Mouse (Mus musculus) CD4-positive, CD25-positive, alpha-beta regulatory T cell, adult 4 months (primary cell): ENCODE results near the gene Fam89b. TPM values are rescaled to one million over a fixed set of nuclear protein-coding genes. Genes with fewer than 3 reads are reported as not detected.

Source experiments
- ATAC-seq: one replicate; pipeline ENCODE4 v1.8.0; 2017
- polyA plus RNA-seq, 2 experiments: library from polyadenylated mRNA; unstranded; fragments of 100-300 nt; shearing (Covaris generic); gene quantifications; one replicate each; pipeline ENCODE4 v1.2.1; 2017

Gene Fam89b
- polyA plus RNA-seq, 2 experiments from 2014 or later: 43.5 to 55.3 TPM

DNA sequence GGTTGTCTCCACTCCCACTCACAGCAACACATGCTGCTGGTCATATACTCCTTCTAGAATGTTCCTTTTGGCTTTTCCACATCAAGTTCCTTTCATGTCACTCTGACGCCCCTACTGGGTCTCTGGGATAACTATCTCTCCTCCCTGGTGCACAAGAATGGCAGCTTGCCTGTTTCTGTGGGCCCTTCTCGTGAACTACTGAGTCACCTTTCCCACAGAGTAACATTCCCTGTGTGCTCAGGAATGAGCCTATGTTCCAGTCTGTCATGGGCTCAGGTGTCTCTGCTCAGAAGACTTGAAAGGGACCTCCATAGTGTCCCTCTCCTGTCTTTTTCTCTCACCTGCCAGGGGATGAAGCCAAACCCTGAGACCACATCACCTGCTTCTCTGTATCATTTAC is 10.0 kb upstream of the Fam89b start:
- no peak for ATAC-seq

DNA sequence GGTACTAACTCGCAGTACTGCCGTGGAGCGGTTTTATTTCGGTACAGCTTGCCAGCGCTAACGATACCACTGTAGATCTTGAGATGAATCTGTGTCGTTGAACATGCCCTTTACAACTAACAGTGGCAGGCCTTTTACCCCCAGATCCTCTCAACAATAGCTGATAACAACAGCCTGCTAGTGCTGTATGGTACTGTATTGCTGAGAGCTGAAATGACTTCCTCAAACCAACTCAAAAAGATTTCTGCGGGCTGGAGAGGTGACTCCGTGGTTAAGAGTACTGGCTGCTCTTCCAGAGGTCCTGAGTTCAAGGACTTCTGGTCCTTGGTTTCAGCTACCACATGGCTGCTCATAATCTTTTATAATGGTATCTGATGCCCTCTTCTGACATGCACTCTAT is 4.9 kb upstream of the Fam89b start:
- no peak for ATAC-seq

DNA sequence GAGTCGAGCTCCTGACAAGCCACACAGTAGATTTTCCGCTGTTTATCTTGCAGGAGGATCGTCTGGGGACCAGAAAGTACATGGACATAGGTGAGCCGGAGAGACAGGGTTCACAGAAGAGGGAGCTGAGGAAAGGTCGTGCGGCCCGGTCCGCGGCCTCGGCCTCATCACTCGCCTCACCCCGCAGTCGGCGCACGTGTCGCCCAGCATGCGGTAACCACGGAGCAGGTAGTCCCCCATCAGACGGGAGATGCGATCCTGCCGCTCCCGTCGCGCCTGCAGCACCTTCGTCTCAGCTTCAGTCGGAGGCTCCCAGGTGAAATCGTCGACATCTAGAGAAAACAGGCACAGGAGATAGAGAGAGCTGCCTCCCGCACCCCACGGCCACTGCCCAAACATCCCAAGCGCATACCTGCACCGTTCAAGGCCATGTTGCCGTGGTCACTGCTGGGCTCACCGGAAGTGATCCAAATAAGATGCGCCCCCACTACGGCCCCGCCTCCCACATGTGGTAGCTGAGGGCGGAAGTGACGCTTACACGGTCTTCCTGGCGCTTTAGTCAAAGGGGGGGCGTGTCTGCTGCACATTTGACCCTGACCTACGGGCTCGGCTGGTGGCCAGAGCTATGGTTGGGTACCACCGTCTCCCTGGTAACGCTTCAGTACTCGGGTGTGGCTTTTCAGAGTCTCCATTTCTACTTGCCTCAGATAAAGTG is 2.0 kb upstream of the Fam89b start:
- ATAC-seq: peak; percentile 48

DNA sequence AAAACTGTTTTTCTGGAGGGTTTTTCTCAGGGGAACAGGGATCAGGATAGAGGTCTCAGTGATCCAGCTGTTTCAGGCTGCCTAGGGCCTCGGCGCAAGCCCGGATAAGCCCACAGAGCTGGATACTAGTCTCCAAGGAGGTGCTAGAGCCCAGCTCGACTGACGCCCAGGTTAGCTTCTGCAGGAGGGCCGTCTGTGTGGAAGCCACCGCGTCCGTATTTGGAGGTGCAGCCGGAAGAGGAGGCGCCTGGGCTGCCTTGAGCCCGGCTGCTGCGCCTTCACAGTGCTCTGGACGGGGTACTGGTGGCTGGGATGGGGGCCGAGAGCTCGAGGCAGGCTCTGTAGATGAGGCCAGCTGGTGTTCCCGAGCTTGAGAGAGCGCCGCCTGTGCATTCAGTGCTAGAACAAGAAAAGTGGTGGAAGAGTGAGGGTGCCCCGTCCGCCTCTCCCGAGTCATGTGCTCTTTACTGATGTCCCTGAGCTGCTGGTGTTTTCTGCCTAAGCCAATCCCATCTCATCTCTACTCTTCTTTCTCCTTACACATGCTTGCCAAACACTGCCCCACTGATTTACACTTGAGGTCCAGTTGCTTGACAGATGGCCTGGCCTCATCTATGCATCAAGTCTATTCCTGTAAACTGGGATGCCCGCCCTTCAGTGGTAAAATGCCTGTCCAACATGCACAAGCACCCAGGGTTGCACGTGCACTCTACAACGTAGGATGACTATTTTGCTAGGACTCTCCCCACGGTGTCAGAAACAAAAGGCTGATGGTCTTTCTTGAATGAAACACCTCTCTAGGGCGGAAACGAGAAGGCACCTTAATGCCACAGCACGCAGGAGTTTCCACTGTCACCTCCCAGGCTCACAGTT is 1.1 kb upstream of the Fam89b start:
- no peak for ATAC-seq

DNA sequence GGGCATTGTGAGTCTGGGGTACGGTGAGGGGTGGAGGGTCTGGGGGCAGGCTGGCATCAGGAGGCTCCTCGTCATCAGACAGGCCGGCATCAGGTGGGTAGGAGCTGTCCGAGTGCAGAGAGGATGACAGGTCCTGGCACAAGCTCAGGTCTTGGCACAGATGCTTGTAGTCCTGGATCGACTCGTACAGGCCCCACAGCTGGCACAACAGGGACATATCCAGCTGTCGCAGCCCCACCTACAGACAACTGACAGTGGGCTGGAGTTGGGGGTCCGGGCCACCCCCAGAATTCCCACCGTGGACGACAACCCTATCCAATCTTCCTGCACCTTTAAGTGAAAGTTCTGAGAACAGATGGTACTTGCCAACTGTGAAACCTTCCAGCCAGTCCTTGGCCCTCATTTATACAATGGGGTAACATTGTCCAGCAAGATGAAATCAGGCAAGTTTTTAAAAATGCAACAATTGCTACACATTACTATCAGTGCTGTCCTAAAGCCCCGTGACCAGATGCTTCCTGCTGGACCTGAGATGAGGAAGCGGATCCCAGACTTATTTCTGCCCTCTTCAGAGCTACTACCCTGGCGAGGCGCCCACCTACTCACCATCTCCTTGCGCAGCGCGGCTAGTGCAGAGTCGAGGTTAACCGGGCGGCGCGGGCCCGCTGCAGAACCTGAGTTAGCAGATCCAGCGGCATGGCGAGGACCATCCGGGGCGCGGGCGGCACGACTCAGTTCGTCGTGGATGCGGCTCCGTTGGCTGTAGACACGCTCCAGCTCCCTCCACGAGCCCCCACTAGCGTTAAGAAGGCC is 616 bp downstream of the Fam89b start:
- no peak for ATAC-seq

DNA sequence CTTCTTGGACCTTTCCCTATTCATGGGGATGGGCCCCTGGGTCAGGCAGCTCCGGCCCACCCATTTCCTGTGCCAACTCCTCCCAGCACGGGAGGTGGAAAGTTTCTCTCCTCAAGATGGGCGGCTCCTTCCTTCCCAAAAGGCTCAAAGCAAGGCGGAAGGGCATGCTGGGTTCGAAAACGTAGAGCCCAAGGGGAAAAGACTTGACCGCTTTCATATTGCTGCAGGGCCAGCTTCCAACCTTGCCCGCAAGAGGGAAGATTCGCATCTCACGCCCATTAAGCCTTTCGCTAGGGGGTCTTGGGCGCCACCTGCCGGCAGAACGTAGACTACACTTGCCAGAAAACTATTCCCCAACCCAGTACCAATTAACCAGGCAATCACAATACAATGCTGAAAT is 1.8 kb downstream of the Fam89b start:
- peak; percentile 17 for ATAC-seq

DNA sequence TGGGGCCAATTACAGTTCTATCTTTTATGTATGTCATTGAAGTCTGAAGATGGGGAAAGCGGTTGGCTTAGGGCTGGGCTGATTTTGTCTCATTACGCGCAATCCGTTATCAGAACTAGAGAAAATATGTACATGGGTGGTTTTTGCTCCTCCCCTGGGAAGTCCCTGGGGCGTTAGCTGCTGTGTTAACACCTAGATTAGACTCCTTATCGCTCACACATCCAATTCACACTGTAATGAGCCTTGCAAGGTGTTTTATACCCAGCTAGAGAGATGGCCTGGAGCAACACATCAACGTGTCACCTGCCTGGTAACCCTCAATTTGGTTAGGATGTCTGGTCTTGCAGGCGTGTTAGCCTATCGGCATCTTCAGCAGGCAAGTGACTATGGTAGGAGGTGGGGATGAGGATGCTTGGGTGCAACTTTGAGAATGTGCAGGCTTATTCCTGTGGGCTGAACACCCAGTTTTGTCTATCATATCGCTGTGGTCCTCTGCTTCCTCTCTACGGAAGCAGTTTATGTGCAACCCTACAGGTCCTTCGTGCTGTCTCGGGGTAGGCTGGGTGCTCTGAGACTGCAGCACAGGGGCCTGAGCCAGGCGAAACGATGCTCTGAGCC is 2.4 kb downstream of the Fam89b start:
- ATAC-seq: peak; percentile 68

DNA sequence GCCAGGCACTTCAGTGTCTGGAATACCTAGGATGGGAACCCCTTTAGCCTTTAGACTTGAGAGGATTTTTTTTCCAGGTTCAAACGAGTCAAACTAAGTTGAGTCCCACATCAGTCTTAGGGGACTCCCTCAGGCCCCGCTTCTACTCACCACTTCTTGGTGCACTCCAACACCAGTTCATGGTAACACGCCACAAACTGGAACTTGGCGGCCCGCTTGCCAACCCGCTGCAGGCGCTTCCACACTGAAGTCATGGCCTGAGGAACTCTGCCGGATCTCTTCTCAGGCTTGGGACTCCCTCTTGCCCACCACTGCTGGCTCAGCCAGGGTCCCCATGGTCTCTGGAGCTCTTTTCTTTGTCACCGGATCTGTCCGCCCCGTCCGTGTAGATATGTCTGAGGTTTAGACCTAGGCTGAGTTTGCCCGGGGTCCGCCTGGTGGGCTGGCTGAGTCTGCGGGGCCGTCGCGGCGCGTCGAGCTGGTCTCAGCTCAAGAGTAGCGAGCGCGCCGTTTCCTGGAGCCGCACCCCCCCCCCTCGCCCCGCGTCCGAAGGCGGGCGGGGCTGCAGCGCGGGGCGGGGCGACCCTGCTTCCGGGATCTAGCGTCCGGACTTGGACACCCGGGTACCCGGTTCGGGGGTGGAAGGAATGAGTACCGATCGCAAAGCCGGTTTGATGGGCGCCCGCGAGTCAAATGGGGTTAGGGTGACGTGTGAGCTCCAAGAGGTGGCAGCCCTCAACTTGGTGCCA is 3.5 kb downstream of the Fam89b start, which contains the start of gene Ehbp1l1:
Ehbp1l1 (minus strand) TSS at position 551 of the 749 bp plus-strand sequence.
- peak; percentile 28 for ATAC-seq

DNA sequence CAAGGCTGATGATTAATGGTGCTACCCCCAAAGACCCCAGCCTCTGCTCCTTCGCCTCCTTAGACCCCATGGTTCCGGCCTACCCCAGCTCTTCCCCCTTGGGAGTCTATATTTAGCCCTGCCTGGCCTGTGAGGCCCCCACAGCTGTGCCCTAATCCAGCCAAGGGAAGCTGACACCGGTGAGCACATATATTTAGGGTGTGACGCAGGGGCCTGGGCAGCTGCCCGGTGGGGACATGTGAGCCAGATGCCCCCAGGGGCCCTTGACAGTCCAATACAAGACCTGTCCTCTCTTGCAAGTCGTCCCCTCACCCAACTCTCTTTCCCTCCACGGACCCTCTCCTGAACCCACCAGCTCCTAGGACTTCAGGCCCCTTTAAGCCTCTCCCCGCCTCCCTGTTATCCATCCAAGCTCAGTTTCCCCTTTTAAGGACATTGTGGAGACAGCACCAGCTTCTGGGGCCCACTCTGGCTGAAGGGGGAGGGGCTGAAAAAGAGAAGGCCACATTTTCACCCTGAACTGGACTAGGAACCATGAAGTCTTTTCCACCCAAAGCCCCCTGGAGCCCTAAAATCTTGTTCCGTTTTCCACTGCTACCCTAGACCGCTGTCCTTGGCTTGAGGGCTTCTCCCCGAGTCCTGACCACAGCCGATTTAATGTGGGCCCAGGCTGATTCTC is 4.3 kb downstream of the Fam89b start:
- no peak for ATAC-seq

DNA sequence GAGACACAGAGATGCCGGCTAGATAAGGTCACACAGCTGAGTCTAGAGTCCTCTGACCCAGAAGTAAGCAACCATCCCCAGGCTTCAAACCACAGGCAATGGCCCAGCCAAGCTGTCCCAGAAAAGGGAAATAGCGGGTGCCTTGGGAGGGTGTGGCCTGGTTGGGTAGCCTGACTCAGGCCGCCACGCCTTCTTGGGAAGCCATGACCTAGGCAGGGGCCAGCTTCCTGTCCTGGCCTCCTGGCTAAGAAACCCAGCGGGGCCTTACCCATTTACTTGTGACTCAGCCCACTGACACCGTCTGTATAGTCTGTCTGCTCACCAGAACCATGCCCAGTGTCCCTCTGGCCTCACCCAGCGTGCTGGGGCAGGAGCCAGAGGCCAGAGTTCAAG is 4.9 kb downstream of the Fam89b start:
- ATAC-seq: no peak

DNA sequence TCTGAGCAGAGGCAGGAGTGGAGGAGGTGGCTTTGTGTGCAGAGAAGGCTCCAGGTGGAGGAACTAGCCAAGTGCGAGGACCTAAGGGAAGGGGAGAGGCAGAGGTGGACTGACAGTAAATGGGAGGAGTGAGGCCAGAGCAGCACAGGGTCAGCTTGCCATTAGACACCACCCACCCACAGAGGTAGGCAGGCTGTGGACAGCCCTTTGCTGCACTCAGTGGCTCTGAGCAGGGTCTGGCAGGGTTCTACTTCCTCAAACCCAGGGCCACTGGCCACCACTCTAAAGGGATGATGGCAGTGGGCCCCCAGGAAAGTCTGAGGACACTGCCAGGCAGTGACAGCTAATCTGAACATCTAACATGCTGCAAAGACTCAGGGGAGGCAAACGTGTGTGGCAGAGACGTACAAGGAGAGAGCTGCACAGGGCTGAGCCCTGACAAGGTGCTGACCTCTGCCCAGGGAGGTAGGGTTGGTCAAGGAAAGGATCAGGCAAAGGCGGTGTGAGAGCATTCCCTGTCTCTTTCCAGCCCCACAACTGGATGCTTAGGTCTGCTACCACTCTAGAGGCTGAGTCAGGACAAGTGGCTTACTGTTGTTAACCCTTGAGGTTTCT is 5.4 kb downstream of the Fam89b start:
- ATAC-seq: no peak

DNA sequence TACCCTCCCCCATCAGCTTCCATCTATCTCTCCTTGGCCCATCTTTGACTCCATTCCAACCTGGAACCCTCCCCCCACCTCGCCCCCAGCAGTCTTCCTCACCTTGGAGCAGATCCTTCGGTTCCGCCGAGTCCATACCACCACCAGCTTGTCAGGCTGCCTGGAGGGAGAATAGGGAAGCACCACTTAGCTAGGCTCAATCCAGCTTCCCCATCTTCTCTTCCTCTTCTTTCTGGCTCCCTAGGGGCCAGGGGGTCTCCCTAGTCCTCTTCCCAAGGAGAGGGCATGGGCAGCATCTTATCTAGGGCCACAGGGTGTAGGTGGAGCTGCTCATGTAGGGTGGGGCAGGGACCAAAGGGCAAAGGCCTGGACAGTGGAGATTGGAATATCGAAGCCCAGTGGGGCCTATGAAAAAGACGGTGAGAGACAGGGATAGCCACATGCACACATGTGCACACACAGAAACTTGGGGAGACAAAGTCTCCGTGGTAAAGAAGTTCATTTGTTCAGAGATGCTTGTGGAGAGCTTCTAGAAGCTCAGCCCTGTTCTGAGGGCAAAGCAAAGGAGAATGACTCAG is 6.5 kb downstream of the Fam89b start:
- no peak for ATAC-seq

DNA sequence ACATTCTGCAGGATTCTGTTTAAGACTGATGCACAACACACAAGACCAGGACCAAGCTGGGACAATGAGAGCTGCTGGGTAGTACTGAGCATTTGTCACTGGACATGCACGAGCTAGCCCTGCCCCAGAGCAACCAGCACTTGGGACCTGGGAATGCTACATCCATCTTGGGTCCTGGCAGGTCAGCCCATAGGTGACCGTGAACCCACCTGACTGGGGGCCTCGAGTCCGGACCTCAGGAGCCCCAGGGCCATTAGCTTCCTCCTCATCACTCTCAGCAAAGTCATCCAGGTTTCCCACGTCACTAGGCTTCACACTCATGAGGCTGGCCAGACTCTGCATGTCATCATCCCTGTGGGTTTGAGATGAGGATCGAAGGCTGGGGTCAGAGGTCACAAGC is 8.2 kb downstream of the Fam89b start:
- no peak for ATAC-seq

DNA sequence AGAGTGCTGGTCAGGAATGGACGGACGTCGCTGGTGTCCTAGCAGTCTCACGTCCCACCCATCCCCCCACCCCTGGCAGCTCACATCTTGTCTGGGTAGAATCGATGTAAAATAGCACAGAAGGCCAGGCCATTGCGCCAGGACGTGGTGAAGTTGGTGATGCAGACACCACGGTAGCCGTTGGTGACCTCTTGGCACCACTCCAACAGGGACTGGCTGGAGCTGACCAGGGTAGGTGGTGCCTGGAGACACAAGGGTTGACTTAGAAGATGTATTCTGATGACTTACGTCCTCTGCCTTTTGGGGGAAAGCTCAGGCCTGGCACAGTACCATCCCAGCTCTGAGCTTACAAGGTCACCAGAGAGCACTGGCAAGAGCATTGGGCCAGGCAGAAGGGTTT is 12.5 kb downstream of the Fam89b start:
- no peak for ATAC-seq

DNA sequence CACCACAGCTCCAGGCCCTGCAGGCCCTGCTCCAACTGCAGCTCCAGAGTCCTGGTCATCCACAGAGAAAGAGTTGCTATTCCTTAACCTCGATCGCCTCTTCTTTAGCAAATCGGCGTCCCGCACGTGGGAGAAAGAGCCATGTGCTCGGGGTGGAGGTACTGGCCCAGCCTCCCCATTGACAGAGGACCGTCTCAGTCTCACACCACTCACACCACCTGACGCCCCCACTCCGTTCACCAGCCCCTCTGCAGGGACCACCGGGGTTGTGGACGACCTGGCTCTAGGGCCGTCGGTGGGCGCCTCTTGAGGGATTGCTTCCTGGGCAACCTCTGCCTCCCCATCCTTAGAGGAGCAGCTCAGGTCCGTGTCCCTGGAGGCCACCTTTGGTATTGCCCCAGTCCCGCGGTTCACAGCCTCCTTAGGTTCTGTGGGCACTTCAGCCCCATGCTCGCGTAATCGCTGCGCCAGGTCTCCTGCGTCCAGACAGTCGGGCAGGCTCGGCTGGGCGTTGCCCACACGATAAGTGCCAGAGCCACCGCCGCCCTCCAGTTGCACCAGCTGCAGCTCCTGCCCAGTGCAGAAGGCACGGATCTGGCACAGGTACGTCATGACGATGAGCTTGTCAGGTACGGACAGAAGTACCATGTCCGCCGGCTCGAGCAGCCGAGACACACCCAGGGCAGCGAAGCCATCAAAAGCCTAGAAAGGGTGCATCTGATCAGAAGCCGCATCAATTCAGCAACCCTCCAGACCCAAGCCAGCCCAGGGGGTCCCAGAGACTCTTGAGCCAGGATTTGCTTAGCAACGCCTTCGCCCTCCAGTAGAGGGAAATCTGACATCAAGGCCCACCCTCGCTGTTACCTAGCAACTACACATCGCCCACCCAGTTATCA is 13.4 kb downstream of the Fam89b start:
- ATAC-seq: no peak

DNA sequence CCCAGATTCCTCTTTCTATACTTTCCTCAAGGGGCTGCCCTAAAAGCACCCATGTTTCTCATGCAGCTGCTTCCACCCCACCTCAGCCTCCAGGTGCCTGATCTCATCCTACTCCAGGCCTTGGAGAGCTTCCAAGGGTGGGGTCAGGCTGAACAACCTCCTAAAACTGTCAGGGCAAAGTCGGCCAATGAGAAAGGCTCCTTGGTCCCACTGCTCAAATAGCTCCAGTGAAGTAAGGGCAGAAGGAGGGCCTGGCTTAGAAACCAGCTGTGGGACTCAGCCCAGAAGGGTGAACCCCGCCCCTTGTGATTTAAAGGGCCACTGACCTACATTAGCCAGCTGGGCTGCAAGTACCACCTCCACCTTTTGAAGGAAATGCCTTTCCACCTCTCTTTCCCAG is 15.7 kb downstream of the Fam89b start:
- no peak for ATAC-seq

DNA sequence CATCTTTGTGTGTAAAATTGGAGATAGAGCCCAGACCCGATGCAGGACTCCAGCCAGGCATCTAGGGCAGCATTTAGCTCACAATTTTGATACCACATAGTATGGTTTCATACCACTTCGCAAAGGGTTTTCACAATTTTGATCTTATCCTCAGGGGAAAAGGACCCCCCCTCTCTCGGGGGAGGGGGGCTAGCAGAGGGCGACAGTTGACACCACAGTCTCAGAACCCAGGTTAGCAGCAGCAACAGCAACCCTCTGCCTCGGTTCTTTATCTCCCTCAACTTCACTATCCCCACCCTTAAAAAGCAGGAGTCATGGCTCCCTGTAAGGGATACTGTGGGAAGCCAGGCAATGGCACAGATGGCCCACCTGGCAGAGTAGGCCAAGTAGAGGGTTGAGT is 16.2 kb downstream of the Fam89b start:
- ATAC-seq: no peak

DNA sequence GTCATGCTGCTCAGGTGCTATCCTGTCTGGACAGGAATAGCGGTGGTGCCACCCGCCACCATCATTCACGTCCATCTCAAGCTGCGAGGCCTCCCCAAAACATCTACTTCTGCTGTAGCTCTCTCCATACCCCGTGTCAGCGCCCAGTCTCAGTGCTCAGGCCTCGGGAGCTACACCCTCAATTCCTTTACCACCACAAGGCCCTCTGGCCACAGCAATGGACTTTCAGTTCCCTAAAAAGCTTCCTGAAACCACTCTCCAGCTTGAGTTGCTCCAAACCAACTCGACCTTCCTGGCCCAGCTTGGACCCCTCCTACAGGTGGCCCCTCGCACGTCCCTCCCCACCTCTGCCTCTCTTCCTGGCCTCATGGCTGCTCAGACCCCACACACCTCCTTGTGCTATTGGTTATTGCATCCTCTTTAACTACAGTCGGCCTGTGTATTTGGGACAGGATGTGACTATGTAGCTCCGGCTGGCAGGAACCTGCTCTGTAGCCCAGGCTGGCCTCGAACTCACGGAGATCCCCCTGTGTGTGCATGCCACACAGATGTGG is 17.5 kb downstream of the Fam89b start:
- ATAC-seq: no peak

DNA sequence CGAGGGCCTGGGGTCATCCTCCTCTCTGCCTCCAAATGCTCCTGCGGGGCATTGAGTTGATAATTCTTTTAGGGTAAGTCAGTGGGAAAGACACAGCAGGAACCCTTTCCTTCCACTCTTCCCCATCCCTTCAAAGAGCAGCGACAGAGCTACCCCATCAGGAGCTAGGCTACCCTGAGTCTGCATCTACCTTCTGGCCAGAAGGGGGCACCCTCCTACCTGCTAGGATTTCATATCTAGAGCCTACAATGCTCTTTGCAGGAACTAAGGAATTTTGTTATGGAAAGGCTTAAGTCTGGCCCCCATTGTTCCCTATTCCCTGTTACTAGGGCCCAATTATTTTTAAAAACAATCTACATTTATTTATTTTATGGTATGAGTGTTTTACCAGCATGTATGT is 18.2 kb downstream of the Fam89b start:
- ATAC-seq: peak; percentile 45
